9 mouse cellular contexts compared by ENCODE assay signal in genomic region chr8:107498390-107498789, GRCm38 (mm10).
A peak's percentile ranks its signal among the peaks of the same experiment; 100 is the strongest.
DNase-seq lines count a peak whose midpoint lies in the region; ATAC-seq and TF ChIP-seq lines count a peak whose summit lies in the region.
"Had no signal": no experiment of that assay in that cellular context is flagged by ENCODE, and none has a peak within 500 bp of the region (broad histone marks: within the 10 kb centered on the region; RNA-seq: fewer than 3 reads in every experiment).

No protein-coding gene starts in this region.

- peak overlapping the region; percentile 55 to 72; a peak in 3 of 4 replicates for H3K27ac ChIP-seq in heart, embryonic 14.5 days (replicated peaks in 1 of 2; ENCODE audit: control insufficient read depth in 1 of 2, insufficient read depth in 1 of 2, low read depth in 2 of 2, low read length in 2 of 2)
- peak overlapping the region; percentile 91 for H3K27ac ChIP-seq in embryonic fibroblast, embryonic 13.5 days (ENCODE audit: insufficient read depth, low read length)
- H3K27ac ChIP-seq: kidney, postnatal 0 days had no signal

- peak; percentile 13; the same call in 1 of the 2 replicates for TF ChIP-seq CTCF in brain, embryonic 14.5 days (IDR thresholded peaks at IDR 0.05; ENCODE audit: borderline replicate concordance, extremely low read depth, insufficient read depth, insufficient read length)
- no peak for TF ChIP-seq CTCF in embryonic fibroblast, embryonic 13.5 days (IDR thresholded peaks at IDR 0.05; ENCODE audit: borderline replicate concordance, insufficient read depth, low read length)

- WGBS in heart, embryonic 14.5 days: 81% methylated on average over 1 of the region's 1 CpGs

- peaks cover 16 to 27% of the 10 kb centered on the region in 2 experiments for H3K4me1 ChIP-seq in heart, embryonic 14.5 days (ENCODE audit: control insufficient read depth in 2 of 2, insufficient read depth in 2 of 2, low read length in 2 of 2)
- peaks cover 28% of the 10 kb centered on the region for H3K4me1 ChIP-seq in embryonic fibroblast, embryonic 13.5 days (ENCODE audit: control insufficient read depth, insufficient read depth, low read length)

- no peak for DNase-seq in heart, postnatal 36 days
- DNase-seq in 3T3-L1 (ENCODE audit: low read depth, low spot score): peak; percentile 66
- no peak for DNase-seq in brain, embryonic 14.5 days (ENCODE audit: low read depth)
- DNase-seq in adrenal gland, postnatal 25 days: no peak
- DNase-seq in adrenal gland, adult 2 months: no peak
- no peak for DNase-seq in natural killer cell, adult 2 months (ENCODE audit: low spot score in 2 of 2)

- H3K4me2 ChIP-seq in heart, embryonic 14.5 days (ENCODE audit: low read length): no peak overlapping the region

- 0 out of 2 replicates have a peak, but pooled peaks cover 4% of the 10 kb centered on the region for H3K9me3 ChIP-seq in heart, embryonic 14.5 days (ENCODE audit: control insufficient read depth, low read length)

- 0 out of 2 replicates have a peak overlapping the region, but pooled peaks have one; percentile 2 for H3K9ac ChIP-seq in heart, embryonic 14.5 days (ENCODE audit: low read length)

- H3K4me3 ChIP-seq in heart, embryonic 14.5 days (ENCODE audit: control insufficient read depth in 1 of 2, insufficient read depth in 1 of 2, low read depth in 1 of 2, low read length in 2 of 2): no peak overlapping the region
- no peak overlapping the region for H3K4me3 ChIP-seq in embryonic fibroblast, embryonic 13.5 days (ENCODE audit: insufficient read depth, low read length)

- intact Hi-C loops in heart, postnatal 36 days (cut with DNase I): loop anchor here (5.0 kb wide), 1 partner anchor 44 kb away; no protein-coding TSS in a partner anchor

- H3K27me3 ChIP-seq in heart, embryonic 14.5 days (ENCODE audit: control insufficient read depth, insufficient read depth, low read length): no peaks in the 10 kb centered on the region

- no peaks in the 10 kb centered on the region for H3K36me3 ChIP-seq in heart, embryonic 14.5 days (ENCODE audit: control insufficient read depth, insufficient read depth, low read length)

- TF ChIP-seq POLR2A in brain, embryonic 14.5 days (IDR thresholded peaks at IDR 0.05; ENCODE audit: borderline replicate concordance, extremely low read depth, insufficient read depth, insufficient read length, poor library complexity, severe bottlenecking): no peak
- TF ChIP-seq POLR2A in embryonic fibroblast, embryonic 13.5 days (IDR thresholded peaks at IDR 0.05; ENCODE audit: low read depth, low read length): no peak

- no peak for ATAC-seq in heart, embryonic 14.5 days (ENCODE audit: insufficient number of reproducible peaks, insufficient read depth, low FRiP score, low read depth)
